Mouse (Mus musculus): ENCODE results near the gene Phykpl. TPM values are rescaled to one million over a fixed set of nuclear protein-coding genes. Genes with fewer than 3 reads are reported as not detected.

Gene Phykpl
- polyA plus RNA-seq, 1 experiment from 2014 or later = 12.5 TPM

GRCm38 (mm10) chr11:51646751-51647667 lies 62.5 kb downstream of the Phykpl start:
- H3K27me3 ChIP-seq (ENCODE audit: control insufficient read depth, insufficient read depth, low read length) = peaks cover 13% of the 10 kb centered on the region; the same call in 1 of the 2 replicates
- WGBS = 86% methylated on average over 15 of the region's 15 CpGs
- no peaks in the 10 kb centered on the region for H3K36me3 ChIP-seq (ENCODE audit: control insufficient read depth, insufficient read depth, low read length)
- H3K4me3 ChIP-seq (replicated peaks; ENCODE audit: low read depth, low read length) = no peak overlapping the region
- H3K9ac ChIP-seq (replicated peaks; ENCODE audit: low read length) = no peak overlapping the region
- H3K4me2 ChIP-seq (ENCODE audit: low read length) = no peak overlapping the region
- ATAC-seq (ENCODE audit: low FRiP score, low TSS enrichment) (no peak), DNase-seq (no peak)
- no peaks in the 10 kb centered on the region for H3K9me3 ChIP-seq (ENCODE audit: control insufficient read depth, low read length)
- H3K27ac ChIP-seq (replicated peaks; ENCODE audit: low read depth, low read length) = no peak overlapping the region
- H3K4me1 ChIP-seq (ENCODE audit: control insufficient read depth, insufficient read depth, low read length) = peaks cover 16% of the 10 kb centered on the region

- Histone ChIP-seq H3K27me3 (ENCODE audit: control insufficient read depth, insufficient read depth, low read length) (peaks cover 13% of the 10 kb centered on the region; the same call in 1 of the 2 replicates), H3K27ac (replicated peaks; ENCODE audit: low read depth, low read length) (no peak overlapping the region), H3K4me3 (replicated peaks; ENCODE audit: low read depth, low read length) (no peak overlapping the region), H3K4me2 (ENCODE audit: low read length) (peak overlapping the region; percentile 91), H3K4me1 (ENCODE audit: control insufficient read depth, insufficient read depth, low read length) (peaks cover 16% of the 10 kb centered on the region), H3K36me3 (ENCODE audit: control insufficient read depth, insufficient read depth, low read length) (no peaks in the 10 kb centered on the region), H3K9ac (replicated peaks; ENCODE audit: low read length) (0 out of 2 replicates have a peak overlapping the region, but pooled peaks have one; percentile 9), H3K9me3 (ENCODE audit: control insufficient read depth, low read length) (no peaks in the 10 kb centered on the region)
- DNase-seq (peak; percentile 55), ATAC-seq (ENCODE audit: low FRiP score, low TSS enrichment) (0 out of 2 replicates have a peak, but pooled peaks have one; percentile 14)
- 6% methylated on average over 3 of the region's 3 CpGs for WGBS
These were observed 64.0 kb downstream of the Phykpl start for GRCm38 (mm10) chr11:51648566-51648965.

GRCm38 (mm10) chr11:51649111-51649888 lies 64.7 kb downstream of the Phykpl start:
- peaks cover 16% of the 10 kb centered on the region for H3K4me1 ChIP-seq (ENCODE audit: control insufficient read depth, insufficient read depth, low read length)
- H3K9ac ChIP-seq (replicated peaks; ENCODE audit: low read length) = 0 out of 2 replicates have a peak overlapping the region, but pooled peaks have one; percentile 9
- peaks cover 13% of the 10 kb centered on the region; the same call in 1 of the 2 replicates for H3K27me3 ChIP-seq (ENCODE audit: control insufficient read depth, insufficient read depth, low read length)
- no peaks in the 10 kb centered on the region for H3K9me3 ChIP-seq (ENCODE audit: control insufficient read depth, low read length)
- H3K4me2 ChIP-seq (ENCODE audit: low read length) = peak overlapping the region; percentile 91
- H3K4me3 ChIP-seq (replicated peaks; ENCODE audit: low read depth, low read length) = peak overlapping the region; percentile 55; the same call in 1 of the 2 replicates
- ATAC-seq (ENCODE audit: low FRiP score, low TSS enrichment) = no peak
- DNase-seq = no peak
- H3K36me3 ChIP-seq (ENCODE audit: control insufficient read depth, insufficient read depth, low read length) = no peaks in the 10 kb centered on the region
- WGBS = 20% methylated on average over 11 of the region's 11 CpGs
- H3K27ac ChIP-seq (replicated peaks; ENCODE audit: low read depth, low read length) = no peak overlapping the region

- H3K4me2 ChIP-seq (ENCODE audit: low read length) = peak overlapping the region; percentile 91
- H3K27me3 ChIP-seq (ENCODE audit: control insufficient read depth, insufficient read depth, low read length) = peaks cover 13% of the 10 kb centered on the region; the same call in 1 of the 2 replicates
- DNase-seq (peak; percentile 48), ATAC-seq (ENCODE audit: low FRiP score, low TSS enrichment) (no peak)
- H3K36me3 ChIP-seq (ENCODE audit: control insufficient read depth, insufficient read depth, low read length) = no peaks in the 10 kb centered on the region
- peak overlapping the region; percentile 66 for H3K9ac ChIP-seq (replicated peaks; ENCODE audit: low read length)
- H3K9me3 ChIP-seq (ENCODE audit: control insufficient read depth, low read length) = no peaks in the 10 kb centered on the region
- H3K4me3 ChIP-seq (replicated peaks; ENCODE audit: low read depth, low read length) = peak overlapping the region; percentile 55
- no peak overlapping the region for H3K27ac ChIP-seq (replicated peaks; ENCODE audit: low read depth, low read length)
- peaks cover 16% of the 10 kb centered on the region for H3K4me1 ChIP-seq (ENCODE audit: control insufficient read depth, insufficient read depth, low read length)
- WGBS = 3% methylated on average over 7 of the region's 7 CpGs
These were observed 65.3 kb downstream of the Phykpl start for GRCm38 (mm10) chr11:51649889-51650199.

GRCm38 (mm10) chr11:51650261-51650660 lies 65.7 kb downstream of the Phykpl start:
- under 1% methylated on average over 30 of the region's 30 CpGs for WGBS
- H3K36me3 ChIP-seq (ENCODE audit: control insufficient read depth, insufficient read depth, low read length) = no peaks in the 10 kb centered on the region
- peak overlapping the region; percentile 55 for H3K4me3 ChIP-seq (replicated peaks; ENCODE audit: low read depth, low read length)
- no peak overlapping the region for H3K27ac ChIP-seq (replicated peaks; ENCODE audit: low read depth, low read length)
- peaks cover 16% of the 10 kb centered on the region for H3K4me1 ChIP-seq (ENCODE audit: control insufficient read depth, insufficient read depth, low read length)
- H3K4me2 ChIP-seq (ENCODE audit: low read length) = peak overlapping the region; percentile 91
- no peak for ATAC-seq (ENCODE audit: low FRiP score, low TSS enrichment)
- no peak for DNase-seq
- H3K9ac ChIP-seq (replicated peaks; ENCODE audit: low read length) = peak overlapping the region; percentile 66
- peaks cover 13% of the 10 kb centered on the region; the same call in 1 of the 2 replicates for H3K27me3 ChIP-seq (ENCODE audit: control insufficient read depth, insufficient read depth, low read length)
- H3K9me3 ChIP-seq (ENCODE audit: control insufficient read depth, low read length) = no peaks in the 10 kb centered on the region

DNA sequence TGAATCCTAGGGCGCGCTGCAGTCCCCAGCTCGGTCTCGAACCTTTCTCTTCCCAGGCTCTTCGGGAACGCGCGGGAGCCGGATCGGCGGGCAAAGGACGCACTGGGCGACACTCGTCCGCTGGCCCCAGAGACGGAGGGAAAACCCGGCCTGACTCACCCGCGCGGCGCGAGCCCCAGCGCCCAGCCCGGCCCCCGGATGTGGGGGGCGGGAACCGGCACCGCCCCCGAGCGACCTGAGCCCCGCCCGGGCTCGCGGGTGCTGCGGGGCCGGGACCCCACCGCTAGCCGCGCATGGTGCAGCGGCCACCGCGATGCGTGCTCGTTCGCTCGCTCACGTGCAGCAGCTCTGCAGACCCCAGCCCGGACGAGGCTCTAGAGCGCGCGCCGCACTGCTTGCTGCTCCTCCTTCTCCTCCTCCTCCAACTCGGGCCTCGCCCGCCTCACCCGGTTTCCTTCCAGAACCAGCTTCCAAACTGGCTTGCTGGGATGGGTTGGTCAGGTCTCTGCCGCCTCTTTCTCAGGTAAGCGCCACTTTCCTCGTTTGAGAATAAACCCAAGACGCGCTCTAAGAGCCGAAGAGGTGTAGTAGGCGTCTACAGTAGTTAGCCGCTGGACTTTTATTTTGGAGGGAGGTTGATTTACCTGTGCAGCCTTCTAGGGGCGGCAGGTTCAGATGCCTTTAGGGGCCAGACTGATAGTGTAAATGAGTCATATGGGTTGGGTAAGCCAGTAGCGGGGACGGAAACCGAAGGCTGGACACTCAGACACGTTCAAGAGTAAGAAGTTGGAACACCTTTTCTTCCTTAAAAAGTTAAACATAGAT lies 66.3 kb downstream of the Phykpl start, which contains the start of the genes N4bp3 and D930048N14Rik:
Gene N4bp3, minus strand, starts transcription at position 152 of the 825 bp plus-strand sequence.
Gene D930048N14Rik, plus strand, starts transcription at position 264 of the 825 bp plus-strand sequence.
- Histone ChIP-seq H3K9me3 (ENCODE audit: control insufficient read depth, low read length) (no peaks in the 10 kb centered on the region), H3K4me1 (ENCODE audit: control insufficient read depth, insufficient read depth, low read length) (peaks cover 16% of the 10 kb centered on the region), H3K4me2 (ENCODE audit: low read length) (peak within 1 kb of the TSS; percentile 91), H3K36me3 (ENCODE audit: control insufficient read depth, insufficient read depth, low read length) (no peaks in the 10 kb centered on the region), H3K27me3 (ENCODE audit: control insufficient read depth, insufficient read depth, low read length) (peaks cover 13% of the 10 kb centered on the region; the same call in 1 of the 2 replicates), H3K27ac (replicated peaks; ENCODE audit: low read depth, low read length) (no peak within 1 kb of the TSS), H3K4me3 (replicated peaks; ENCODE audit: low read depth, low read length) (peak within 1 kb of the TSS; percentile 55), H3K9ac (replicated peaks; ENCODE audit: low read length) (peak within 1 kb of the TSS; percentile 66)
- ATAC-seq (ENCODE audit: low FRiP score, low TSS enrichment) (peak; percentile 61; the same call in 1 of the 2 replicates), DNase-seq (peak; percentile 79)
- 1% methylated on average over 69 of the region's 70 CpGs for WGBS

- peaks cover 16% of the 10 kb centered on the region for H3K4me1 ChIP-seq (ENCODE audit: control insufficient read depth, insufficient read depth, low read length)
- DNase-seq (no peak), ATAC-seq (ENCODE audit: low FRiP score, low TSS enrichment) (no peak)
- H3K36me3 ChIP-seq (ENCODE audit: control insufficient read depth, insufficient read depth, low read length) = no peaks in the 10 kb centered on the region
- no peak overlapping the region for H3K4me2 ChIP-seq (ENCODE audit: low read length)
- H3K27ac ChIP-seq (replicated peaks; ENCODE audit: low read depth, low read length) = no peak overlapping the region
- no peaks in the 10 kb centered on the region for H3K9me3 ChIP-seq (ENCODE audit: control insufficient read depth, low read length)
- peaks cover 13% of the 10 kb centered on the region; the same call in 1 of the 2 replicates for H3K27me3 ChIP-seq (ENCODE audit: control insufficient read depth, insufficient read depth, low read length)
- no peak overlapping the region for H3K4me3 ChIP-seq (replicated peaks; ENCODE audit: low read depth, low read length)
- 88% methylated on average over 4 of the region's 4 CpGs for WGBS
- H3K9ac ChIP-seq (replicated peaks; ENCODE audit: low read length) = no peak overlapping the region
These were observed 68.4 kb downstream of the Phykpl start for GRCm38 (mm10) chr11:51652889-51653418.

All from midbrain, embryonic 14.5 days (tissue).